Mouse (Mus musculus): ENCODE data around the gene Elmo1.

- TF ChIP-seq CTCF (IDR thresholded peaks at IDR 0.05; ENCODE audit: extremely low read depth, insufficient read depth, low read length) (no peak), POLR2A (IDR thresholded peaks at IDR 0.05; ENCODE audit: extremely low read depth, insufficient read depth, low read length) (no peak)
Observed at GRCm38 (mm10) chr13:20549983-20550382, 459.6 kb downstream of the Elmo1 start.

Measured in cortical plate, adult 2 months (tissue).